Mouse (Mus musculus) lung, adult 2 months (tissue): ENCODE data around the gene B3galt1. TPM values are rescaled to one million over a fixed set of nuclear protein-coding genes. Genes with fewer than 3 reads are reported as not detected.

Experiments used
- DNase-seq: peaks from one replicate; pipeline ENCODE4 v3.0.0; 2022
- H3K4me1 ChIP-seq: fragments of 200-500 bp; 2 replicates; pipeline ENCODE4 v1.6.1; 2011; ENCODE audit warnings: low read length; ENCODE audit not compliant: control insufficient read depth, insufficient read depth
- H3K4me3 ChIP-seq: fragments of 200-500 bp; replicated peaks from 2 replicates; pipeline ENCODE3; 2011; ENCODE audit warnings: low read depth, mild to moderate bottlenecking, control low read depth, low read length; ENCODE audit errors: extremely low read depth
- CTCF ChIP-seq: fragments of 200-500 bp; IDR thresholded peaks from 2 replicates; pipeline ENCODE4 v1.5.1; 2011; ENCODE audit warnings: mild to moderate bottlenecking, low read length, control low read depth; ENCODE audit not compliant: insufficient read depth
- POLR2A ChIP-seq: fragments of 200-500 bp; IDR thresholded peaks from 2 replicates; pipeline ENCODE4 v1.6.1; 2011; ENCODE audit warnings: low read depth, mild to moderate bottlenecking, control low read depth, low read length, borderline replicate concordance; ENCODE audit errors: extremely low read depth
- WGBS: fragments of 180-500 bp; shearing (Covaris S2); methylation state at CpG from one replicate; pipeline ENCODE4 v1.1.7; 2018; 5-methylcytosine and 5-hydroxymethylcytosine counted together
- polyA plus RNA-seq: library from polyadenylated mRNA; depleted of rRNA; stranded (reverse); fragments of >200 nt; gene quantifications from 2 replicates; pipeline ENCODE4 v1.2.3, GENCODE M21; 2012

Gene B3galt1
- polyA plus RNA-seq, 1 experiment, result 0.36 TPM

DNA sequence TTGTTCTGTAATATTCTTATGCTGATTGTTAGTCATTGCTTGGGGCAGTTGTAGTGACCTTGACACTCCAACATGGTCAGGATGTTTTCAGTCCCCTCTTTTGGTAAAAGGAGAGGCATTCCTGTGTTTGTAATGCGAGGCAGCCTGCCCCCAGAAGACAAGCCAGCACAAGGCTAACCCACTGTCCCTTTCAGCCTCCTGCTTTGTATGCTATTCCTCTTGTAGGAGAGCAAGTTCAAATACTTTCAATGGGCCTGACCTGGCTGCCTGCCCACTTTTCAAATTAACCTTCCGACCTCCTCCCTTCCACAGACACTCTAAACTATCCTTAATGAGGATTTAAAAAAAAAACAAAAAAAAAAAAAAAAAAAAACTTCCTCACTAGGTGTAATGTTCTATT is 11.0 kb downstream of the B3galt1 start:
- no peak for DNase-seq
- no peaks in the 10 kb centered on the region for H3K4me1 ChIP-seq
- TF ChIP-seq POLR2A, result no peak
- no peak for TF ChIP-seq CTCF
- H3K4me3 ChIP-seq, result no peak overlapping the region
- WGBS, result 45% methylated on average over 2 of the region's 2 CpGs

DNA sequence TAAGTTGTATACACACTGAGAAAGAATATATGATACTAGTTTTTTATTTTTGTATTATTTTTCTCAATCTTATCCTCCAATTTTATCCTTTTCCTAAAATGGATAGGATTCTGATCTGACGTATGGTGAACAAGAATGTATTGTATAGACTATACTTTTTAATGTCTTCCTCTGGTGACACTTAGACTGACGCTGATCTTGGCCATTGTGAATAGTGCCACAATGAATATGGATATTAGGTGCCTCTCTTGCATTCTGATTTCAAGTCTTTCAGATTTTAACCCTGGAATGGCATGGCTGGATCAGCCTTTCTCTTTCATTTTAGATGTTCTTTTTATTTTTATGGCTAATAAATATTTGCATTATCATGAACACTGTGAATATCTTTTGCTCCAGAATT is 17.4 kb downstream of the B3galt1 start:
- Histone ChIP-seq H3K4me1 (no peaks in the 10 kb centered on the region), H3K4me3 (no peak overlapping the region)
- DNase-seq, result no peak
- 55% methylated on average over 2 of the region's 2 CpGs for whole genome bisulfite sequencing
- TF ChIP-seq POLR2A (no peak), CTCF (no peak)

DNA sequence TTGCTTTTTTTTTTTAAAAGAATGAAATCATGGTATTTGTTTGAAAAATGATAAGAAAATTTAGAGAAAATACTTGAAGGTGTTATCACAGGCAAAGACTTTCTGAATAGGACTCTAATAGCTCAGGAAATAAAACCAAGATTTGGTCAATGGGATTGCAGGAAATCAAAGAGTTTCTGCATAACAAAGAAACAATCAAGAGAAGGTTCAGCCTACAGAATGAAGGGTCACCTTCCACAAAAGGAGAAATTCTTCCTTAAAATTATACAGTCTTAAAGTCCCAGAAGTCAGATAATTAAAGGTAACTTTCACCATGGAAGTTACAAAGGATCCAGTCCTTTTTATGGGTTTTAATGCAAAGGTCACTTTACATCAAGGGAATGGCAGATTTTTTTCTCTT is 24.7 kb downstream of the B3galt1 start:
- Histone ChIP-seq H3K4me1 (no peaks in the 10 kb centered on the region), H3K4me3 (no peak overlapping the region)
- no peak for TF ChIP-seq POLR2A
- TF ChIP-seq CTCF, result no peak
- DNase-seq, result no peak

DNA sequence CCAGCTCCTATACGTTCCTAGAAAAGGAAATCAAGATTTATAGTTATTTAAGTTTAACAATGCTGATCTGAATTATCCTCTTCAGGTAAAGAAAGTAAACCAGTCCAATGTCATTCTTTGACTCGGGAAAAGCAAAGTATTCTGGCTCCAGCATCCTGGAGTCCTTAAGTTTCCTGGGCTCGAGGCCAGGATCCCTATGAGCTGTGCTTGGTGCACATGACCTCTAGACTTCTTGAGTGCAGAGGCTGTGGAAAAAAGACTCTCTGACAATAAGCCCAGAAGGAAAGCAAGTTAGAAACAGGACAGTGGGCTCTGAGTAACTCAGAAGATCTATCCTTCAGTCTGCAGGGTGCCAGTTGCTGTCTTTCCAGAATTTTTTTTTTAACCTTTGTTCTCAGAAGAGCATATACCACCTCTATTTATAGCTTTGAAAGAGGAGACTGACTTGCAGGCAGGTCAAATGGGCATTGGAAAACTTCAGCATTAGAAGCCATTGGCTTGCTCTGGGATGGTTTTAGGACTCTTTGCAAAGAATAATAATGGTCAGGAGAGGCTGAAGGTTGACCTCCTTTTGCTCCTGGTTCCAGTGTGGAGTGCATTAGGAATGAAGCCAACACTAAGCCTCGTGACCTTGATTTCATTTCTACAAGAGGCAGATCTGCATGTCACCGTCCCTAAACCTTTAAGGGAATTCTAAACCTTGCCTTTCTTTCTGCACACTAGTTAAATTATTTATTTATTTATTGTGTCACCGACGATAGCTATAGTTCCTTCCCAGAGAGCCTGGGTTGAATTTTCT is 26.4 kb downstream of the B3galt1 start:
- no peak for TF ChIP-seq POLR2A
- no peak for DNase-seq
- H3K4me3 ChIP-seq, result no peak overlapping the region
- 56% methylated on average over 7 of the region's 7 CpGs for WGBS
- H3K4me1 ChIP-seq, result no peaks in the 10 kb centered on the region

GRCm38 (mm10) chr2:67622902-67623301 is 57.2 kb downstream of the B3galt1 start:
- no peak overlapping the region for H3K4me3 ChIP-seq
- TF ChIP-seq CTCF (no peak), POLR2A (no peak)
- no peaks in the 10 kb centered on the region for H3K4me1 ChIP-seq
- no peak for DNase-seq

GRCm38 (mm10) chr2:67627667-67628066 is 62.0 kb downstream of the B3galt1 start:
- WGBS, result 36% methylated on average over 3 of the region's 3 CpGs
- no peak for TF ChIP-seq CTCF
- no peak for TF ChIP-seq POLR2A
- DNase-seq, result no peak
- no peak overlapping the region for H3K4me3 ChIP-seq
- no peaks in the 10 kb centered on the region for H3K4me1 ChIP-seq

GRCm38 (mm10) chr2:67628289-67628688 is 62.6 kb downstream of the B3galt1 start:
- H3K4me1 ChIP-seq, result no peaks in the 10 kb centered on the region
- no peak for DNase-seq
- H3K4me3 ChIP-seq, result no peak overlapping the region
- 45% methylated on average over 3 of the region's 3 CpGs for WGBS
- no peak for TF ChIP-seq CTCF
- TF ChIP-seq POLR2A, result no peak

GRCm38 (mm10) chr2:67654847-67655246 is 89.2 kb downstream of the B3galt1 start:
- TF ChIP-seq CTCF (no peak), POLR2A (no peak)
- DNase-seq, result no peak
- Histone ChIP-seq H3K4me3 (no peak overlapping the region), H3K4me1 (no peaks in the 10 kb centered on the region)
- 52% methylated on average over 3 of the region's 3 CpGs for WGBS

GRCm38 (mm10) chr2:67657372-67657771 is 91.7 kb downstream of the B3galt1 start:
- 82% methylated on average over 4 of the region's 4 CpGs for WGBS
- no peak for TF ChIP-seq POLR2A
- no peak for TF ChIP-seq CTCF
- DNase-seq, result no peak
- no peak overlapping the region for H3K4me3 ChIP-seq
- no peaks in the 10 kb centered on the region for H3K4me1 ChIP-seq

GRCm38 (mm10) chr2:67658091-67658490 is 92.4 kb downstream of the B3galt1 start:
- Histone ChIP-seq H3K4me3 (no peak overlapping the region), H3K4me1 (no peaks in the 10 kb centered on the region)
- TF ChIP-seq POLR2A (no peak), CTCF (no peak)
- no peak for DNase-seq
- 69% methylated on average over 1 of the region's 1 CpGs for WGBS
